Mouse (Mus musculus) CD4-positive, CD25-positive, alpha-beta regulatory T cell, adult 2 months (primary cell): Measurements from ENCODE around the gene Dchs1.
"Not testable (repeated sequence)": the region's sequence is repeated elsewhere in the genome, so short reads cannot be mapped to it uniquely, and the experiment has no call there.

ENCODE experiments used
- DNase-seq: peaks from one replicate; pipeline ENCODE4 v3.0.0-alpha.2; 2012; ENCODE audit warnings: low read depth, low spot score

Gene Dchs1

DNA sequence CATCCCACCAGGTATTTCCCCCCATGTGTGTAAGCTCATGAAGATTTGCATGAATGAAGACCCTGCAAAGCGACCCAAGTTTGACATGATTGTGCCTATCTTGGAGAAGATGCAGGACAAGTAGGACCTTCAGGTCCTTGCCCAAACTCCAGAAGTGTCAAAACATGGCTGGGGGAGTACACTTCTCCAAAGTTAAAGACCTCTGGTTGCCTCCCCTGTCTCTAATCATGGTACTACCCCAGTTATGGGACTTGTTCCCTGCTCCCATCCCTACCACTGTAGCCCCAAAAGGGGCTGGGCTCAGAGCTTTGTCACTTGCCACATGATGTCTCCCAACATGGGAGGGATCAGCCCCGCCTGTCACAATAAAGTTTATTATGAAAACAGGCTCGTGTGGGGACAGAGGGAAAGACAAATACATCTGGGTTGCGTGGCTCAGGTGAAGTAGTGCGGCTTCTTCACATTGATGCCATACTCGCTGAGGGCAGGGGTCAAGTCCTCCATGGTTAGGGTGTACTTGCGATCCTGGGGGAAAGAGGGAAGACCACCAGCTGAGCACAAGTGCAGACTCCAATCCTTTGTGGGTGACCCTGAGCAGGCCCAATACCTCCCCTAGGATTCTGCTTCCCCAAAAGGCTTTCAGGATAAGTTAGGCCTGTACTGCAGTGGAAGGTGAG lies 44.8 kb downstream of the Dchs1 start:
- DNase-seq, result not testable (repeated sequence)

DNA sequence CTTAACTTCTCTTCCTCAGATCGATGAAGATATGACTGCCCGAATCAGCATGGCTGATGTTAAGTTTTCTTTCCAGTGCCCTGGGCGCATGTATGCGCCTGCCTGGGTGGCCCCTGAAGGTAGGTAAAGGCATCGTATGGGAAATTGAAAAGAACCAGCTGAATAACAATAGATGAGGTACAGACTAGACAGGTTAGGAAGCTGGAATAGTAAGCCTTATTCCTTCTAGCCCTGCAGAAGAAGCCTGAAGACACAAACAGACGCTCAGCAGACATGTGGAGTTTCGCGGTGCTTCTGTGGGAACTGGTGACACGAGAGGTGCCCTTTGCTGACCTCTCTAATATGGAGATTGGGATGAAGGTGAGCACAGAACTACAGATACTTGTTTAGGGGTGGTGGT lies 45.5 kb downstream of the Dchs1 start:
- no peak for DNase-seq

DNA sequence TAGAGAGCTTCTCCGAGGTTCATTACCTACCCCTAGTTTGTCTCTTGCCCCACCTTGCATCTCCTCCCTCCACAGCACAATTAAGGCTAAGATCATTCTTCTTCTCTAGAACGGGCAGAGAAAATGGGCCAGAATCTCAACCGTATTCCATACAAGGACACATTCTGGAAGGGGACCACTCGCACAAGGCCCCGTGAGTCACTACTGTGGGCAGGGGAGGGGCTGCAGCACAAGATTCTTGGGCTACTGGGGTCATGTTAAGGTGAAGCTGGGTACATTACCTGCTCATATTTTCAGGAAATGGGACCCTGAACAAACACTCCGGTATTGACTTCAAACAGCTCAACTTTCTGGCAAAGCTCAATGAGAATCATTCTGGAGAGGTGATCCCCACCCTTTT lies 46.6 kb downstream of the Dchs1 start:
- no peak for DNase-seq

DNA sequence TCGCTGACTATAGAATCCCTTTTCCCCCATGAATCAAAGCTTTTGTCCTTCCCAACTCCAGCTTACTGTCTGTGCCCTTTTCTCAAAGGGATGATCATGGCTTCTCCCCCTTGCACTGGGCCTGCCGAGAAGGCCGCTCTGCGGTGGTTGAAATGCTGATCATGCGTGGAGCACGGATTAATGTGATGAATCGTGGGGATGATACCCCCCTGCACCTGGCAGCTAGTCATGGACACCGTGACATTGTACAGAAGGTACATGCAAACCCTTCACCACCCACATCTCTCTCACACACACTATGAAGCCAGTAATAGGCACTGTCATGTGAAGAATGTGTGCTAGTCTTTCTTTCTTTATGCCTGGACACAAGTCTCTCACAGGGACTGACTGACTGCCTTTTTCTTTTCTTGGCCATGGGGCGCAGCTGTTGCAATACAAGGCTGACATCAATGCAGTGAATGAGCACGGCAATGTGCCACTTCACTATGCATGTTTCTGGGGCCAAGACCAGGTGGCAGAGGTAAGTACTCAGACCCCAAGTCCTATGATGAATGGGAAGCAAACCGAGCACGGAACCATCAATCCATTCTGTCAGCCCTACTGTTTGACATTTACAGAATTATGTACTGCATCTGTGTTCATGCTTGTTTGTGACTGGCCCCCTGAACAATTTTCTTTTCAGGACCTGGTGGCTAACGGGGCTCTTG lies 47.2 kb downstream of the Dchs1 start:
- DNase-seq, result no peak

DNA sequence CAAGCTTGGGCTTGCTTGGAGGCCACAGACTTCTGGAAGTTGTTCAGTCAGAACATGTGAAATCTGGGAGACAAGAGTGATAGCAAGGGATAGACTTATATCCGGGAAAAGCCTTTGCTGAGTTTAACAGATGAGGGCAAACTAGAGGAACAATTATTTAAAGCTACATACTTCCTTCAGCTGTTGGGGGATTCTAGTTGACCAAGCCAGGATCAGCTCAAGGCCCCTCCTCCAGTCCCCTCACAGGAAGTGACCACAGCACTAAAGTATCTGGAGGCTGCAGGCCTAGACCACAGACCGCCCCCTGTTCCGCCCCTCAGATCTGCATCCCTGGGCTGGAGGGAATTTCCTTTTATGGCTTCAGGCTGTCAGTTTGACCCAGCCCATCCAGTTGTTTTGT lies 48.5 kb downstream of the Dchs1 start:
- no peak for DNase-seq

DNA sequence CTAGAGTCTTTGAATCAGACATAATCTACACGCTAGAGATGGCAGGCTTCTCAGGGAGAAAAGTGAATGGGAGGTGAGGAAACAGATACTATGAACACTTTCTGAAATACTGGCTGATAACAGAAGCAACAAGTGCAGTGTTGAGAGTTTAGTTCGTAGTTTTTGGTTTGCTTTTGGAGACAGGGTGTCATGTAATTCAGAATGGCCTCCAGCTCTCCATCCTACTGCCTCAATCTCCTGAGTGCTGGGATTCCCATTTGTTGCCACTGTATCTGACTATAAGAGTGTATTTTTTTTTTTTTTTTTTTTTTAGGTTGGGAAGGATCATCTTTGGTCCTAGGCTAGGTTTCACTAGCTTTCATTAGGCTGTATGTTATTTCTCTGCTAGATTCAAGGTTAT lies 49.2 kb downstream of the Dchs1 start:
- DNase-seq, result no peak

DNA sequence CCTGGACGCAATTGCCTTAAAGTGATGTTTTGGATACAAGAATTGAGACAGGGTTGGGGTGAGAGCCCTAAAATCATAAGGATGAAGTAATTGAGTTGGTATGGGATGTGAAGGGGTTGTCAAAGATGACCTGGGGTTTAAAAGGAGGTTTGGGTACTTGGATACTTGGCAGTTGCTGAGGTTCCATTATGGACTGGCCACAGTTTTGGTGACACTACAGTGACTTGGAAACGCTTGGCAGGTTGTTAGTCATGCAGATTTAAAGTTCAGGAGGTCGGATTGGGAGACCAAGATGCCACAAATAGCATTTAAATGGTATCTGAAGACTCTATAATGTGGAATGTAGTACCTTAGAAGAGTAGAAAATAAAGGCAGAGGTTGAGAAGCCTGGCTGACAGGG lies 49.8 kb downstream of the Dchs1 start:
- no peak for DNase-seq

DNA sequence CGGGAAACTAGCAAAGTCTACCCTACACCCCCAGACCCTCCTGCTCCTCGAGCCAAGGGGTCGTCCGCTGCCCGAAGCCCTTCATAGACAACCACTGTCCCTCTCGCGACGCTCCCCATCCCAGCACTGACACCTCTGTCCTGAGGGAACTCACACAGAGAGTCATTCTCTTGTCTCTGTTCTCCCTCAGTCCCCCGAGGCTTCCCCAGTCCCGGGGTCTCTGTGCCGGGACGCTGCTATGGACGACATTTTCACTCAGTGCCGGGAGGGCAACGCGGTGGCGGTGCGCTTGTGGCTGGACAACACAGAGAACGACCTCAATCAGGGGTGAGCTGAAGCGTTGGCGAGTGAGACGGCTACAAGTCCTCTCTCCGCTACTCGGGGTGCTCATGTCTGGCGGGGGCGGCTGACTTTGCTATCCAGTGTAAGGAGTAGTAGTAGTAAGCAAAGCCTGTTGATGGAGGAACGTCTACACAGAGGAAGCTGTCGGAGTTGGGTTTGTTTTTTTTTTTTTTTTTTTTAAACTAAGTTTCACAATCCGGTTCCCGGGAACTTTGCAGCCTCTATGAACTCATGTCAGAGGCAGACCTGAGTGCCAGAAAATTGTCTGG lies 50.4 kb downstream of the Dchs1 start, which contains the start of gene Rrp8:
Gene Rrp8 (minus strand): TSS at position 475 of the 611 bp plus-strand sequence.
- DNase-seq, result peak; percentile 55

DNA sequence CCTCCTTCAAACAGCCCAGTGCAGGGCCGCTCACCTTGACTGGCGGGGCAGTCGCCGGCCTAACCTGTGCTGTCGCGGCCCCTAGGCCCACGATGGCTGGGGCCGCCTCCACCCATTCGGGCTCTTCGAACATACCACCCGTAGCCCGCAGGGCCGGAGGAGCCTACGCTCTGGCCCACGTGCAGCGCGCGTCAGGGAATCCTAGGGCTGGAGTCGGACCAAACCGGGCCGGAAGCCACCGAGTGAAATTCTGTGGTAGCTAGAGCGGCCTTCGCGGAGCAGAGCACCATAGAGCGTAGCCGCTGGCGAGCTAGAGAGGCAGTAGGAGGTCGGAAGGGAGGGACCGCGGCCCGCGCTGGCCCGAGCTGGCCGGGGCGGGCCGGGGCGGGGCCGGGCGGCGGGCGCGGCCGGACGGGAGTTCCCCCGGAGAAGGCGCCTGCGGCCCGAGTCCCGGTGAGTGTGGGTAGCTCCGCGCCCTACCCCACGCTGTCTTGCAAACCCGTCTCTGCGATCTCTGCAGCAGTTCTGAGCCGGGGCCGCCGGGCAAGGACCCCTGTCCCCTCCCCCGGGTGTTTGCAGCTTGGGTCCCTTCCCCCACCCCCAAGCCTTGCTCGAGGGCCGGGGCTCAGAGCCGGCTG lies 51.1 kb downstream of the Dchs1 start, which contains the start of gene Ilk:
Gene Ilk (plus strand): TSS at position 329 of the 638 bp plus-strand sequence.
- peak; percentile 91 for DNase-seq

DNA sequence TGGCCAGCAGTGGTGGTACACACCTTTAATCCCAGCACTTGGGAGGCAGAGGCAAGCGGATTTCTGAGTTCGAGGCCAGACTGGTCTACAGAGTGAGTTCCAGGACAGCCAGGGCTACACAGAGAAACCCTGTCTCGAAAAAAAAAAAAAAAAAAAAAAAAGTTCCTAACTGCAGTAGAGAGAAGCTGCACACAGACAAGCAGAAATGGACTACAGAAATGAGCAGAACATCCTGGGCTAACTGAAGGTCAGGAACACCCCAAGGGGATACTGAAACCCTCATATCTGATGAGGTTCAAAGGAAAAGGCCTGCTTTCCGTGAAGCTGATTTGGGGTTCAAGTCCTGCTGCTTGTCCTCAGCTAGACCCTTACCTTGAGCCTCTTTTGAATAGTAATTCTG lies 52.0 kb downstream of the Dchs1 start:
- peak; percentile 20 for DNase-seq

DNA sequence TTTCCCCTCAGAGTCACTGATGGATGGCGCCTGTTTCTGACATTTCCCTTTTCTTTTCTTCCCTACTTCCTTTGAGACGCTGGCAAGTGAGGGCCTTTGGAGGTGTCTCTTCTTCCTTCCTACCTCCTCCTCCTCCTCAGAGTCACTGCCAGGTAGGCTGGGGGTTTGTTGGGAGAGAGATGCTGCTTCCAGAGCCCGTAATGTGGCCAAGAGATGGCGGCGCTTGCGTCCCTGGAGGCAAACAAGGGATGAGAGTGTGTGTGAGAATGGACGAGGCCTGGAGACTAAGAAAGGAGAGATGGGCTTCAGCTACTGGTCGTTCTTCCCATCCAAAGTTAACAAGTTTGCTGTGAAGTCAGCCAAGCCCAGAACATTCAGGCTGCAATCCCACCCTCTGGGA lies 52.6 kb downstream of the Dchs1 start:
- DNase-seq, result no peak

DNA sequence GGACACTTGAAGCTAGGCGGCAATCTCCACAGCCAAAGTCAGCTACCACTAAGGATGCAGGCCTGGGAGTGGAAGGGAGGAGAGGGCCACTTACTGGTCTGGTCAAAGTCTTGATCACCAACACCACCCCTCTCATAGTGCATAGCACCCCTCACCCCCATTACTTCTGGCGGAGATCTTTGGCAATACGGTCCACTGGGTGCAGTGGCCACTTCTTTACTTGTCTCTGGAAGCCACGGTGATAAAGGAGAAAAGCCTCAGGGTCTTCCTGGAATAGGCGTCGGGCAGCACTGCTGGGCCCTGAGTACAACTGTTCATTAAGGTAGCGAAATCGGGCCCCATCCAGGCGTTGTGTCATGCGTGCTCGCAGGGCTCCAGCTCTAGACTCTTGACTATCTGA lies 53.6 kb downstream of the Dchs1 start:
- no peak for DNase-seq

DNA sequence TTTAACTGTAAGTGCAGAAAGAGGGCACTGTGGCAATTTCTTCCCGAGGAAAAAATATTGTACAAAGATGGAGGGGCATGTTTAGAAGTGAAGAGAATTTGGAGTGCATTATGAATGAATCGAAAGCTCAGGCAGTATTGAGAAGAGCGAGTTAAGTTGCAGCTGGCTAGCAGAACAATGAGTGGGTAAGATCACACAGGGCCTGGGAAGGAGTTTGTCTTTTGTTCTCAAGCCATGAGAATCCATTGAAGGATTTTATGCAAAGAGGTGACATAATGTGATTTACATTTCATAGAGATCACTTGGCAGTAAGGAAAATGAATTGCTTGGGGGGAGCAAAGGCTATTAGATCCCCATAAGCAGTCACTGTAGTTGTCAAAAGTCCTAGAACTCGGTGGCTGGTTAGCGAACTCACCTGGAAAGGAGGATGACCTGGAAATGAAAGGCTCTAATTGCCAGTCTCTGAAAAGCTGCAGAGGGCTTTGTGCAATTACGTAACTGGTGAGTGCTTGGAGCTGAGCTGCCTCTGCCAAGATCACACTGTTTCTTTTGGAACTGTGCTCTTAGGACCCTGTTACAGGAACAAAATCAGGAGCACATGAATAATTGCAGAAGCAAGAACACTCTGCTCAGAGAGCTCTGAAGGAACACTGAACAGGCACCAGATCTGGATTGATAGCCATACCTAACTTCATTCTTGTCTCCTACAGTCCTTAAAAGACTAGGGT lies 58.6 kb downstream of the Dchs1 start:
- DNase-seq, result no peak

DNA sequence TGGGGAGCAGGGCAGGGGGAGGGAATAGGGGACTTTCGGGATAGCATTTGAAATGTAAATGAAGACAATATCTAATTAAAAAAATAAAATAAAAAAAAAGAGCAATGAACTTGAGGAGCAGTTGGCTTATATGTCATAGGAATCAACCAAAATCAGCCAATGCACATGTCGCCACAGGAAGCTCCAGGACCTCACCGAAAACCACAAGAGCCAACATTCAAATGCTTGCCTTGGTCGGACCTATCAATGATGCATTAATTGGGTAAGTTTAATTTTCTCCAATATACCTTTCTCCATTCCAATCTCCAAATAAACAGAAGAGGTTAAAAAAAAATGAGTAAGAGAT lies 60.5 kb downstream of the Dchs1 start:
- no peak for DNase-seq

DNA sequence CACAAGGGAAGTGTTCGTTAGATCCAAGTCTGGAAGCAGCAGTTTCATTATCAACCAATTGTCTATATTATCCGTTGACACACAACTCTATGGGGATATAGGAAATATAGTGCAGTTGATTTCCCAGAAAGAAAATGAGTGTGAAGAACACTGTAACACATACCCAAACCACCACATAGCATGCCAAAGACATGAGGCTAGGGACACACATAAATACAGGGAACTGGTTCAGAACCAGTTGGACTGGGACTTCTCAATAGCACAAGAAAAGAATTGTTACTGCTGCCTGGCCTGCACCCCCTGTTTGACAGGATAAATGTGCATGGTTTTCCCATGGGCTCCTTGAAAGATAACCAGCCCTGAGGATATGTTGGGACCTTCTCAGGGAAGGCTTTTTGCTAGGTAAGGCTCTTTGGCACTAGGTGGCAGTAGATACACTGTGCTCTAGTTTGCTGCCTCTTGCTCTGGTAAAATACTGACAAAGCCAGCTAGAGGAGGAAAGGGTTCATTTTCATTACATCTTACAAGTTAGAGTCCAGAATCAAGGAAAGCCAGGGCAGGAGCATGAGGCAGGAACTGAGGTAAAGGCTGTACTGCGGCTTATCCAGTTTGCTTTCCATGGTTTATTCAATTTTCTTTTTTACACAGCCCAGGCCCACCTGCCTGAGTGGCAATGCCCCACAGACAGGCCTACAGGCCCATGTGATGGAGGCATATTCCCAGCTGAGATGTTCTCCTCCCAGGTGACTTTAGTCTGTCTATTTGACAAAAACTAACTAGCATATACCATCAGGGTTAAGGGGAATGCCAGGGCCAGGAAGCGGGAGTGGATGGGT lies 61.1 kb downstream of the Dchs1 start:
- DNase-seq, result peak; percentile 80

DNA sequence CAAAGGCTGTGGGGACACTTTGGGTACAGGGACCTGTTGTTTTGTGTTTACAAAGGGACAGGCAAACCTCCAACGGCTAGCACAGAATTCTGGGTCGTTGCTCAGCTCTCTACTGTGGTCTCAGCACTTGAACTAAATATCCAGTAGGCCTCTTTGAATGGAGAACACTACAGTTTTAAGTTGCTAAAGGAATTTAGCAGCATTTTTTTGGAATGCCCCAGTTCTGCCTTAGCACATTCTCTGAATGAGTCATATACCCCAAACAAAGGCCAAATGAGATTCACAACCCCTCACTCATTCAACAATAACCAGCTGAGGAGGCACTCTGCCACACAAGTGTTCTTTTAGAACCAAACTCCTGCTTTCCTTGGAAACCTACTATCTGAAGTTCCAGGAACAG lies 65.5 kb downstream of the Dchs1 start:
- no peak for DNase-seq

DNA sequence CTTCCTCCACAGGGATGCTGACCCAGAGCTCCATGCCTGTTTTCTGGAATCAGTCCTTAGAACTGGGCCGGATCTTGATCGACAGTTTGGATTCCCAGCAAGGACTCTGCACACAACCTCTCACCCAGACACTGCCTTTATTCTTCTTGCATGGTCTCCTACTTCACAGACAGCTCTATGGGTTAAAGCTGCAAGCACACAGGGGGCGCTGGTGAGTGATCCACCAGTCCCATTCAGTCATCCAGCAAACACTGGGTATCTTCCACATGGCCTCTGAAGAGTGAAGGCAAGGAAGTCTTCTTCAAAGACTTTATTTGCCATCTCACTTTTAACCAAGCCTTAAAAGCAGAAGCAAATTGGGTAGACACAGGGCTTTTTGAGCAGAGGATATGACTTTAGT lies 72.1 kb downstream of the Dchs1 start:
- peak; percentile 42 for DNase-seq

DNA sequence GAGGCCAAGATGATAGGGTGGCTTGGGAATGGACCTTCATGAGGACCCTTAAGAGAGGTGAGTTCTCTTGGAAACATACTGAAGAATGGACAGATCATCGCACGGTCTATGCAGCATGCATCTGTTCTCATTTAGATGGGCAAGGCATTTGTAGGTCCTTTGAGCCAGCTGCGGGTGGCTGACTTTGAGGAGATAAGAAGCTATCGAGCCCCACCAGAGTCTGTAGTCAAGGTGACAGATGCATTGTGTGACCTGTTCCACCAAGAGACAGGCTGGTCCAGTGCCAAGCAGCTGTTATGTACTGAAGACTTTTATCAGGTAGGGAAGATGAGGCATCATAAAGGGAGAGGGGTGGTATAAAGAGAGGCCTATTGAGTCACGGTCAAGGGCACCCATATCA lies 78.7 kb downstream of the Dchs1 start:
- DNase-seq, result no peak

DNA sequence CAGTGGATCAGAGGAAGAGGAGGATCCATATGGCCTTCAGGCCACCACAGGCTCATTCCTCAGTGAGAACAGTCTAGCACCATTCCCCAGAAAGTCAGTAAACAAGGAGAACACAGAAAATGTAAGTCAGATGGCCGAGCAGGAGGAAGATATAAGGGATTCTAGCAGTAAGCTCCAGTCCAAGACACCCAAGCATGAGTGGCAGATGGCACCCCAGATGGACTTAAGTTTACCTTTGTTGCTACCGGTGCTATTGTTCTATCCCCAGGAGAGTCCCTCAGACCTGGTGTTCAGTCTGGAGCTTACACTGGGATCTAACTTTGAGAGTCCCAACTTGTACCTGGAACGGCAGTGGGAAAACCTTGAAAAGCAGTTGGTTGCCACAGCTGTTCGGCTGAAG lies 83.6 kb downstream of the Dchs1 start:
- DNase-seq, result no peak

DNA sequence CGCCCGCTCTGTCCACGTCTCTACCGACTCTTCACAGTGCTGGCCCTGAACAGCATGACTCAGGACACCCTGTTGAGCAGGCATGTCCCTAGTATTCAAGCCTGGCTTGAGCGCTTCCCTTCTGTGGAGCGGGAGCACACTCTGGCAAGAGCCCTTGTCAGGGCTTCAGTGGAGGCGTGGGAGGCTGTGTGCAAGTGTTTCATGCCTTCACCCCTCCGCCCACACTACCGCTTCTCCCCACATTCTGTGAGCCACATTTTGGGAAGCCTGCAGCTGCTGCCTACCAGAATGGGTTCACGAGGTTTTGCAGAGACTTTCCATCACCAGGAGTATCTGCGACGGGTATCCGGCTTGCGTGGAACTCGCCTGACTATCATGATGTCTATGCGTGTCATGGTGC lies 84.3 kb downstream of the Dchs1 start:
- DNase-seq, result no peak
